Mouse (Mus musculus): ENCODE measurements around the gene Lcn4. TPM values are rescaled to one million over a fixed set of nuclear protein-coding genes. Genes with fewer than 3 reads are reported as not detected.
"Not testable (repeated sequence)": the region's sequence is repeated elsewhere in the genome, so short reads cannot be mapped to it uniquely, and the experiment has no call there.

Gene Lcn4
- polyA plus RNA-seq (2014; fragmentation: Nextera tagmentation; extraction: Ambion mirVana): not detected in 2 replicates

GRCm38 (mm10) chr2:26671182-26671581 lies at the start of gene Lcn4:
Gene Lcn4, minus strand, starts transcription at chr2:26671282.
- no peak within 1 kb of the TSS for H3K9ac ChIP-seq
- DNase-seq (ENCODE audit: low spot score) (no peak), ATAC-seq (ENCODE audit: low FRiP score) (no peak)
- H3K4me2 ChIP-seq (replicated peaks): no peak within 1 kb of the TSS
- H3K9me3 ChIP-seq (ENCODE audit: control insufficient read depth, low read length): no peaks in the 10 kb centered on the region
- 91% methylated on average over 3 of the region's 3 CpGs for WGBS
- H3K36me3 ChIP-seq (replicated peaks; ENCODE audit: control insufficient read depth, insufficient read depth): no peaks in the 10 kb centered on the region
- no peak within 1 kb of the TSS for H3K4me3 ChIP-seq (replicated peaks; ENCODE audit: low read length)
- H3K27ac ChIP-seq: no peak within 1 kb of the TSS
- no peaks in the 10 kb centered on the region; the same call in 1 of the 2 replicates for H3K27me3 ChIP-seq (ENCODE audit: control insufficient read depth, insufficient read depth, low read length)
- H3K4me1 ChIP-seq (replicated peaks; ENCODE audit: control insufficient read depth, insufficient read depth, low read length): no peaks in the 10 kb centered on the region

GRCm38 (mm10) chr2:26686171-26686675 lies 15.1 kb upstream of the Lcn4 start:
- no peak overlapping the region for H3K4me3 ChIP-seq (replicated peaks; ENCODE audit: low read length)
- no peak for ATAC-seq (ENCODE audit: low FRiP score)
- no peak overlapping the region for H3K27ac ChIP-seq
- no peaks in the 10 kb centered on the region for H3K4me1 ChIP-seq (replicated peaks; ENCODE audit: control insufficient read depth, insufficient read depth, low read length)
- no peak overlapping the region for H3K9ac ChIP-seq
- 91% methylated on average over 1 of the region's 1 CpGs for WGBS
- H3K36me3 ChIP-seq (replicated peaks; ENCODE audit: control insufficient read depth, insufficient read depth): no peaks in the 10 kb centered on the region
- no peak overlapping the region for H3K4me2 ChIP-seq (replicated peaks)
- no peak for DNase-seq (ENCODE audit: low spot score)
- no peaks in the 10 kb centered on the region for H3K27me3 ChIP-seq (ENCODE audit: control insufficient read depth, insufficient read depth, low read length)
- no peaks in the 10 kb centered on the region for H3K9me3 ChIP-seq (ENCODE audit: control insufficient read depth, low read length)

GRCm38 (mm10) chr2:26668746-26669145 lies 2.3 kb downstream of the Lcn4 start:
- DNase-seq (ENCODE audit: low spot score): no peak

GRCm38 (mm10) chr2:26663551-26663950 lies 7.5 kb downstream of the Lcn4 start:
- not testable (repeated sequence) for ATAC-seq (ENCODE audit: low FRiP score); H3K4me2 ChIP-seq (replicated peaks); H3K9ac ChIP-seq; H3K4me1 ChIP-seq (replicated peaks; ENCODE audit: control insufficient read depth, insufficient read depth, low read length); H3K27ac ChIP-seq; H3K4me3 ChIP-seq (replicated peaks; ENCODE audit: low read length); H3K36me3 ChIP-seq (replicated peaks; ENCODE audit: control insufficient read depth, insufficient read depth); H3K9me3 ChIP-seq (ENCODE audit: control insufficient read depth, low read length); H3K27me3 ChIP-seq (ENCODE audit: control insufficient read depth, insufficient read depth, low read length)
- 61% methylated on average over 1 of the region's 1 CpGs for WGBS
- peak; percentile 49 for DNase-seq (ENCODE audit: low spot score)

More at GRCm38 (mm10) chr2:26668746-26669145, 2.3 kb downstream of the Lcn4 start:
- Histone ChIP-seq H3K9ac (no peak overlapping the region), H3K36me3 (replicated peaks; ENCODE audit: control insufficient read depth, insufficient read depth) (no peaks in the 10 kb centered on the region), H3K4me2 (replicated peaks) (no peak overlapping the region), H3K27ac (no peak overlapping the region), H3K9me3 (ENCODE audit: control insufficient read depth, low read length) (no peaks in the 10 kb centered on the region), H3K4me3 (replicated peaks; ENCODE audit: low read length) (no peak overlapping the region), H3K4me1 (replicated peaks; ENCODE audit: control insufficient read depth, insufficient read depth, low read length) (no peaks in the 10 kb centered on the region), H3K27me3 (ENCODE audit: control insufficient read depth, insufficient read depth, low read length) (no peaks in the 10 kb centered on the region)
- no peak for ATAC-seq (ENCODE audit: low FRiP score)

- Histone ChIP-seq H3K9ac (no peak overlapping the region), H3K4me1 (replicated peaks; ENCODE audit: control insufficient read depth, insufficient read depth, low read length) (no peaks in the 10 kb centered on the region), H3K27me3 (ENCODE audit: control insufficient read depth, insufficient read depth, low read length) (no peaks in the 10 kb centered on the region), H3K4me2 (replicated peaks) (no peak overlapping the region), H3K36me3 (replicated peaks; ENCODE audit: control insufficient read depth, insufficient read depth) (no peaks in the 10 kb centered on the region), H3K4me3 (replicated peaks; ENCODE audit: low read length) (no peak overlapping the region), H3K27ac (no peak overlapping the region), H3K9me3 (ENCODE audit: control insufficient read depth, low read length) (no peaks in the 10 kb centered on the region)
- ATAC-seq (ENCODE audit: low FRiP score): no peak
- DNase-seq (ENCODE audit: low spot score): no peak
- WGBS: 84% methylated on average over 10 of the region's 10 CpGs
Observed at GRCm38 (mm10) chr2:26663112-26663511, 8.0 kb downstream of the Lcn4 start.

- no peak overlapping the region for H3K9ac ChIP-seq
- ATAC-seq (ENCODE audit: low FRiP score) (no peak), DNase-seq (ENCODE audit: low spot score) (no peak)
- no peak overlapping the region for H3K27ac ChIP-seq
- H3K4me2 ChIP-seq (replicated peaks): no peak overlapping the region
- no peak overlapping the region for H3K4me3 ChIP-seq (replicated peaks; ENCODE audit: low read length)
- H3K9me3 ChIP-seq (ENCODE audit: control insufficient read depth, low read length): no peaks in the 10 kb centered on the region
- no peaks in the 10 kb centered on the region for H3K27me3 ChIP-seq (ENCODE audit: control insufficient read depth, insufficient read depth, low read length)
- H3K4me1 ChIP-seq (replicated peaks; ENCODE audit: control insufficient read depth, insufficient read depth, low read length): no peaks in the 10 kb centered on the region
- no peaks in the 10 kb centered on the region for H3K36me3 ChIP-seq (replicated peaks; ENCODE audit: control insufficient read depth, insufficient read depth)
- 78% methylated on average over 13 of the region's 13 CpGs for WGBS
Observed at GRCm38 (mm10) chr2:26662509-26662882, 8.6 kb downstream of the Lcn4 start.

- Histone ChIP-seq H3K27me3 (ENCODE audit: control insufficient read depth, insufficient read depth, low read length) (no peaks in the 10 kb centered on the region), H3K9me3 (ENCODE audit: control insufficient read depth, low read length) (no peaks in the 10 kb centered on the region), H3K9ac (peak overlapping the region; percentile 50), H3K4me1 (replicated peaks; ENCODE audit: control insufficient read depth, insufficient read depth, low read length) (no peaks in the 10 kb centered on the region), H3K27ac (no peak overlapping the region), H3K36me3 (replicated peaks; ENCODE audit: control insufficient read depth, insufficient read depth) (no peaks in the 10 kb centered on the region), H3K4me2 (replicated peaks) (peak overlapping the region; percentile 64), H3K4me3 (replicated peaks; ENCODE audit: low read length) (peak overlapping the region; percentile 33)
- ATAC-seq (ENCODE audit: low FRiP score) (0 out of 2 replicates have a peak, but pooled peaks have one; percentile 34), DNase-seq (ENCODE audit: low spot score) (no peak)
- WGBS: 50% methylated on average over 29 of the region's 29 CpGs
Observed at GRCm38 (mm10) chr2:26661768-26662508, 9.1 kb downstream of the Lcn4 start.

GRCm38 (mm10) chr2:26661143-26661752 lies 9.8 kb downstream of the Lcn4 start:
- DNase-seq (ENCODE audit: low spot score): peak; percentile 38
- peak overlapping the region; percentile 33 for H3K4me3 ChIP-seq (replicated peaks; ENCODE audit: low read length)
- no peaks in the 10 kb centered on the region for H3K4me1 ChIP-seq (replicated peaks; ENCODE audit: control insufficient read depth, insufficient read depth, low read length)
- peak overlapping the region; percentile 50 for H3K9ac ChIP-seq
- no peaks in the 10 kb centered on the region for H3K9me3 ChIP-seq (ENCODE audit: control insufficient read depth, low read length)
- peak overlapping the region; percentile 64 for H3K4me2 ChIP-seq (replicated peaks)
- no peaks in the 10 kb centered on the region for H3K27me3 ChIP-seq (ENCODE audit: control insufficient read depth, insufficient read depth, low read length)
- H3K36me3 ChIP-seq (replicated peaks; ENCODE audit: control insufficient read depth, insufficient read depth): no peaks in the 10 kb centered on the region
- WGBS: under 1% methylated on average over 12 of the region's 20 CpGs
- peak; percentile 40; the same call in 1 of the 2 replicates for ATAC-seq (ENCODE audit: low FRiP score)
- no peak overlapping the region for H3K27ac ChIP-seq

- DNase-seq (ENCODE audit: low spot score) (no peak), ATAC-seq (ENCODE audit: low FRiP score) (no peak)
- no peaks in the 10 kb centered on the region for H3K27me3 ChIP-seq (ENCODE audit: control insufficient read depth, insufficient read depth, low read length)
- 94% methylated on average over 2 of the region's 2 CpGs for WGBS
- H3K4me1 ChIP-seq (replicated peaks; ENCODE audit: control insufficient read depth, insufficient read depth, low read length): no peaks in the 10 kb centered on the region
- H3K36me3 ChIP-seq (replicated peaks; ENCODE audit: control insufficient read depth, insufficient read depth): no peaks in the 10 kb centered on the region
- no peak overlapping the region for H3K9ac ChIP-seq
- H3K4me3 ChIP-seq (replicated peaks; ENCODE audit: low read length): no peak overlapping the region
- no peaks in the 10 kb centered on the region for H3K9me3 ChIP-seq (ENCODE audit: control insufficient read depth, low read length)
- H3K27ac ChIP-seq: no peak overlapping the region
- no peak overlapping the region for H3K4me2 ChIP-seq (replicated peaks)
Observed at GRCm38 (mm10) chr2:26657426-26657825, 13.7 kb downstream of the Lcn4 start.

All from hindbrain, embryonic 14.5 days (tissue).